Mouse (Mus musculus) stomach, postnatal 0 days (tissue): ENCODE data around the gene Ino80e.

Experiments
- CTCF ChIP-seq: IDR thresholded peaks from 2 replicates; pipeline ENCODE4 v1.5.1; 2016; ENCODE audit warnings: antibody characterized with exemption, low read depth, mild to moderate bottlenecking, moderate library complexity
- EP300 ChIP-seq: optimal IDR thresholded peaks from 2 replicates; pipeline ENCODE3; 2016; ENCODE audit warnings: antibody characterized with exemption

- TF ChIP-seq CTCF (no peak), EP300 (no peak)
Observed at GRCm38 (mm10) chr7:126847116-126847420, 15.1 kb downstream of the Ino80e start, which contains the start of gene Doc2a.
